Mouse (Mus musculus) urinary bladder, postnatal 25 days (tissue): ENCODE data around the gene Sh3bp1.

Experiments used
- DNase-seq: peaks from one replicate; pipeline ENCODE4 v3.0.0; 2022; ENCODE audit warnings: low spot score

Gene Sh3bp1

GRCm38 (mm10) chr15:78915660-78916017 lies 16.1 kb downstream of the Sh3bp1 start:
- peak; percentile 40 for DNase-seq

DNA sequence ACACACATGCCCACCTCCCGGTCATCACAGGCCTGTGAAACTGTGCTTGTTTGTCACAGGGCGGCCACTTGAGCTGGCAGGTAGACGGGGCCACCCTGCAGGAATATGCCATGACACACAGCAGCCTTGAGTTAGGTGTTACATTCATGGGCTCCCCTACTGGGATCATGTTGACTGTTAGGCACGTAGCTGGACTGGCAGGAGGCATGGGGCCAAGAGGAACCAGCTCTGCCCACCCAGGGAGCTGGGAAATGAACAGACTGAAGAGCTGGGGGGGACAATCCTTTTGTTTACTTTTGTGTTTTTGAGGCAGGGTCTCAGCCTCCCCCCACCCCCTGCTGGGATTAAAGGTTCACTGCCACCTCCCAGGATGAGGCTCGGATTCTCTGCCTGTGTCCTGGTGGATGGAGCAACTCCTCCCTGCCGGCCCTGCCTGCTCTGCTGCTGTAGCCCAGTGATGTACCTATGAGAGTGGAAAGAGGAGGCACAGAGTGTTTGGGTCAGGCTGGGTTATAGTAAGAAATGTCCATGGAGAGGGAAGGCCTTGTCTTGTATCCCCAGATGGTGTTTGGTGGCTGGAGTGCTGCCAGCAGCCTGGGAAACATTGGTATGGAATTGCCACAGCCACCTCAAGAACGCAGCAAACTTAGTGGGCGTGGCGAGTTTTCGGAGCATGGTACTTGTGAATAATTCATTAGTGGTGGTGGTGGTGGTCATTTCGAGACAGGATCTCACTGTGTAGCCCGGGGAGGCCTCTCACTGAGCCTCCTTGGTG lies 16.7 kb downstream of the Sh3bp1 start:
- no peak for DNase-seq

DNA sequence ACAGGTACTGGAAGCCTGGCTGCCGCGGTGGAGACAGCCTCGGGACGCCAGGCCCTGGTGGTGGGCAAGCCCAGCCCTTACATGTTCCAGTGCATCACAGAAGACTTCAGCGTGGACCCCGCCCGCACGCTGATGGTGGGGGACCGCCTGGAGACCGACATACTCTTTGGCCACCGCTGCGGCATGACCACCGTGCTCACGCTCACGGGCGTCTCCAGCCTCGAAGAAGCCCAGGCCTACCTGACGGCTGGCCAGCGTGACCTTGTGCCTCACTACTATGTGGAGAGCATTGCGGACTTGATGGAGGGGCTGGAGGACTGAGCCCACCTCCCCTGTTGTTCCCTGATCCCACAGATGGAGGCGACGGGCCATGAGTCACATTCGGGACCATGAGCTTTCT lies 18.6 kb downstream of the Sh3bp1 start:
- DNase-seq = no peak

GRCm38 (mm10) chr15:78919914-78920313 lies 20.3 kb downstream of the Sh3bp1 start:
- no peak for DNase-seq

DNA sequence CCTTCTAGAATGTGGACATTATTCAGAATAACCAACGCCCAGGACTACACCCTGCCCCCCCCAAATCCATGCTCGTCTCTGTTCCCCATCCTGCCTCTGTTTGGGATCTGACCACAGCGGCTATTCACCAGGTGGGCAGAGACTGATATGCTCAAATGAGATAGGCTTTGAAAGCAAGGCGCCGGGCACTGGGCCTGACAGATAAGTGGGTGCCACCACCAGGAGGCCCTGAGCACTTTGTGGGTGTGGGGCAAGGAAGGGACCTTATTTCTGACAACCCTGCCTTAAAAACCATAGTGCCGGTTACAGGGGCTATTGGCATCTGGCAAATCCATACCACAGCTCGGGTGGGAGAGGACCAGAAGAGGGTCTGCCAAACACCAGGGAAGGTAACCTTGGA lies 23.1 kb downstream of the Sh3bp1 start:
- no peak for DNase-seq

DNA sequence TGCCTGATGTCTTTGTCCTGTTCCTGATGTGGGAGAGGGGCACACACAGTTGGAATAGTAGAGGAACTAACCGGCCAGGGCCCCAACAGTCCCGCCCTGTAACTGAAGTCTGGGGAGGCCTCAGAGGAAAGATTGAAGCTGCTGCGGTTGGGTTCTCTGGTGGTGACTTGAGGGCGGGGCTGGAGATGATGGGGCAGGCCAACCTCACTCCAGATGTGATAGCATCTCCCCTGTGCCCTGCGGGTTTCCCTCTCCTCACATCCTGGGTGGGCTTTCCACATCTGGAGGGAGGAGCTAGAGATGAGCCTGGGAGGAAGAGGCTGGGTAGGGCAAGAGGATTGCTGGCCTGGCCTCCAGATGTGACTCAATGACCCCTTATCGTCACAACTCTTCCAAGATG lies 24.0 kb downstream of the Sh3bp1 start:
- no peak for DNase-seq

GRCm38 (mm10) chr15:78925129-78925528 lies 25.6 kb downstream of the Sh3bp1 start:
- no peak for DNase-seq

DNA sequence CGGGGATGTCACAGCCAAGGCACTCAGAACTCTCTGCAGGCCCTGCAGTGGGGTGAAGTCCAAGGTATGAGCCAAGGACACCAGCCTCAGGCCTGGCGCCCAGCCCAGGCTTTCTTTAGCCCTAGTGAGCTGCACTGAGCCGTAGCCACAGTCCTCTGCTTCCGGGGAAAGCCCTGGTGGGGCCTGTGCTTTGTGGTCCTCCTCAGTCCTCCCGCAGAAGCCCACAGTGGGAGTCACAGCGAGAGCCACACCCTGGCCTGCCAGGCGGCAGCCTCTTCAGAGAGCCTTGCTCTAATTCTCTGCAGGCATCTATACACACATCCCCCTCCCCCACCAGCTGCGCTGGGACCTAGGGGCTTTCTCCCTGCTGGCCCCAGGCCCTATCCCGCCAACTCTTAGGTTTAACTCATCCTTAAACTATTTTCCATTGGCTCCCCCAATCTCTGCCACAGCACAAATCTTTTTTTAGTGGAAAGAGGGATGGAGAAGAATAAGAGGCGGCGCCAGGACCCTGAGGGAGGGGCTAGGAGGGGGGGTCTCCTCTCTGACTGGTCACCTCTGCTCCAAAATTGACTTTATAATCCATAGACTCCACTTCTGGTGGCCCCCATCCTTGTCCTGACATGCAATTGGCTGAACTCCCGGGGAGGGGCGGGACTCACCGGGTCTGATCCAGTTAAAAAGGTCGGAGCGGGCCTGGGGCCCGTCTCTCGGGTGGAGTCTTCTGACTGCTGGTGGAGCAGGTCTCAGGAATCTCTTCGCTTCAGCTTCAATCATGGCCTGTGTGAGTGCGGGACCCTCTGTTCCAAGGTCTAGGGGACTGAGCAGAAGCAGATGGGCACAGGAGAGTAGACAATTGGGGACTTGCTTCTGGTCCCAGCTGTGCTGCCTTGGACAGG lies 26.7 kb downstream of the Sh3bp1 start, which contains the start of gene Lgals1:
Gene Lgals1 (plus strand): TSS at position 705 of the 899 bp plus-strand sequence.
- peak; percentile 81 for DNase-seq

- no peak for DNase-seq
These were observed 27.6 kb downstream of the Sh3bp1 start for GRCm38 (mm10) chr15:78927021-78927787.

DNA sequence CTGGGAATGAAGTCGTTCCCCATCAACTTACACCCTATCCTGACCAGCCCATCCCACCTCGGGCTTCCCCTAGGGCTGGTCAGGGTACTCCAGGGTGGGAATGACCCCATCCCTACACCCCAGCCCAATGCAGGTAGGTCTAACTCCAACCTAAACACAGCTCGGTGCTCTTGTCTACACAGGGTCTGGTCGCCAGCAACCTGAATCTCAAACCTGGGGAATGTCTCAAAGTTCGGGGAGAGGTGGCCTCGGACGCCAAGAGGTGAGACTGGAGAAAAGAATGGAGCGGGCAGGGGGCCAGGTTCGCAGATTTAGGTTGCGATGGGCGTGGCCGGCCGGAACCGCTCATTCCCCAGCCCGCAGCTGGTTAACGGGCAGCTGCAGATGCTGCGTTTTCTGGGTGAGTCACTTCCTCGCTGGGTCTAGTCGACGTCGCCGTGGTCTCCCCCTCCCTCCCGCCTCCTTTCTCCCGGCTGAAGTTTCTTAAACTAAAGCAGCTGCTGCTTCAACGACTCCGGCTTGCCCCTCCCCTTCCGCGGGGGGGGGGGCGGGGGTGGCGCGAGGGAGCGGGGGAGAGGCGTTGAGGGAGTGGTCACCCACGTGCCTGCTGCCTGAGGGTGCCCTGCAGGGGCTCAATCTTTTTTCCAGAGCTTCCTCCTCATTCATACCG lies 28.4 kb downstream of the Sh3bp1 start:
- peak; percentile 43 for DNase-seq

- DNase-seq = no peak
These were observed 29.0 kb downstream of the Sh3bp1 start for GRCm38 (mm10) chr15:78928539-78928938.

DNA sequence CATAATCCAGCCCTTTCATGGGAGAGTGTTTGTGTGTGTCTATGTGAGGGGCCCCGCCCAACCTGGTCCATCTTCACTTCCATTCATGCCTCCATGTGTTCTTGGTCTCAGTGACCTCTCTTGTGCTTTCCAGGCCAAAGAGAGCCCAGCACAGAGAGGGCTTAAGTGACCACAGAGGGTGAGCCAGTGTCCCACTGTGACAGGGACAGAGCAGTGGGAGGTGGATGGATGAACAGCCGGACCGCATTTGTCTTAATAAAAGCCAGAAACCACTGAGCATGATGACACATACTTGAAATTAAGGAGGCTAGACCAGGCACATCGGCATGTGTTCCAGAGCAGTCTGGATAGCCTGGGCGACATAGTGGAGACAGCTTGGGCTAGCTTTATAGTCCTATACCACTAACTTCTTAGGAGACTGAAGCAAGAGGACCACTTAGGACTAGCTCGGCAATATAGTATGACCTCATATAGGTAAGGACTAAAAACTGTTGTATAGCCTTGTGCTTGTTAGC lies 30.7 kb downstream of the Sh3bp1 start:
- no peak for DNase-seq

DNA sequence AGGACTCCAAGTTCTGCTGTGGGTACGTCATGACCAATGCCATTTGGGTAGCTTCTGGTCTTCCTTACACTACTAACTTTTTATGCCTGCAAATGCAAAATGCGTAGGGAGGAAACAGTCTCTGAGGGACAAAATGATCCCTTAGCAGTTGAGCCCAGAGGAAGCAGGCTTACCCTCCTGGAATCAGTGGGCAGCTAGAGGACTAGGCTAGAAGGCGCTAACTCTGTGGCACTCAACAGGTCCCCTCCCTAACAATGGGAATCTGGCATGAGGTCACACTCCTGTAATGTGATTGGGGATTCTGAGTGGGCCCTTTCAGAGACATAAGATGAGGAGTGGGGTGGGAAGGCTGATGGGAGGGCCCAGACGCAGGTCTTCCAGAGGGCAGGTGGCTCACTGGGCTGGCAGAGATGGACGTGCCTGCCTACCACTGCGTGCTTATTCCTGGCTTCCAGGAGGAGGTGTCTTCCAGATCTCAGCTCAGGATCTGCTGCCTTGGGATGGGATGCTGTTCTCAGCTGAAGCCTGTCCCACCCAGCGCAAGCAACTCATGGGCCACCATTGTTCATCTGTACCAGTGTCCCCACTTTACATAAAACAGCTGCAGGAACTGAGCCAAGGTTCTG lies 31.3 kb downstream of the Sh3bp1 start:
- DNase-seq = no peak

DNA sequence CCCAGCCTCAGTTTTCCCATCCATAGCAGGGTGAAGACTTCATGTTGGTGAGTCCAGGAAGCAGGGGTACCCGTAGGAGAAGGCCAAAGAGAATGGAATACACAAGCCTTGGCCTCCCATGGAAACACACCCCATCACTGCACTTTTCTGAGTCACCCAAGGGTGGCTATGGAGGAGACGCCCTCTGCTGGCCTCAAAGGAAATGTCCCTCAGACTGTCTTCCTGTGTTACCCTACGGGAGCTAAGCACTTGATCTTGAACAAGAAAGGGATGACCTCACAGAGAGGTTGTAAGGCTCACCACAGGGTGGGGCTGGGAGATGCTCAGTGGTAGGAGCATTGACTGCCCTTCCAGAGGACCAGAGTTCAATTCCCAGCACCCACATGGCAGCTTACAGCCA lies 32.0 kb downstream of the Sh3bp1 start:
- DNase-seq = peak; percentile 39

GRCm38 (mm10) chr15:78934784-78935320 lies 35.3 kb downstream of the Sh3bp1 start, which contains the start of gene Nol12:
TSS of gene Nol12 (plus strand) at chr15:78934933.
- DNase-seq = peak; percentile 72

GRCm38 (mm10) chr15:78936403-78936802 lies 36.8 kb downstream of the Sh3bp1 start:
- DNase-seq = no peak

GRCm38 (mm10) chr15:78937311-78937710 lies 37.7 kb downstream of the Sh3bp1 start:
- DNase-seq = no peak

- no peak for DNase-seq
These were observed 38.4 kb downstream of the Sh3bp1 start for GRCm38 (mm10) chr15:78937963-78938362.

DNA sequence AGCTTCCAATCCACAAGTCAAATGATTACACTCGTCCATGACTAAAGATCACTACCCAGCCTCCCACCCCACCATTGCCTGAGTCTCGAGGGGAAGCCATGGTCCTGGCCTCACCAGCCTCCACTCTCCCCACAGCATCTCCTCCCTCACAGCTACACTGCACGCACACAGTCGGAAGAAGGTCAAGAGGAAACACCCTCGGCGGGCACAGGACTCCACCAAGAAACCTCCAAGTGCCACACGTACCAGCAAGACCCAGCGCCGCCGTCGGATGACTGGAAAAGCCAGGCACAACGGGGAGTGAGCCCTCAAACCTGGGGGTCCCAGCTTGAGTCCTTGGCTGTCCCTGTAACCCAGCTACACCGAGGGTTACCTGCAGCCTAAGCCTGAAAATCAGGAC lies 40.8 kb downstream of the Sh3bp1 start:
- no peak for DNase-seq

DNA sequence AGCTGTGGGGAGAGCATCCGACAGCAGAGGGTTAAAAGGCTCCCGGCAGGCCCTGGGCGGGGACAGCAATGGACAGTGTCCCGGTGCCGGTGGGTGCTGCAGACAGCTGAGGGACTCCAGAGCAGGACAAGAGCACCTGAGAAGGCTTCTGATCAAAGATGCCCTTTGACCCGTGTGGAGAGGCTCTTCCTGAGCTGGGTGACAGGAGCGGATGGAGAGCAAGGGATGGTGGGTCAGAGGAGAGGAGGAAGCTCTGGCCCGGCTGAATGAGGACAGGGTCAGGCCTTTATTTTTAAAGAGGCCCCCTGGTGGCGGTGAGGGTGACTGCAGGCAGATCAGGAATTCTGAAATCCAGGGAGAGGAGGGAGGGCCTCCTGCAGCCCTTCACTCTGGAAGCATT lies 43.1 kb downstream of the Sh3bp1 start:
- peak; percentile 73 for DNase-seq

- no peak for DNase-seq
These were observed 46.7 kb downstream of the Sh3bp1 start for GRCm38 (mm10) chr15:78946232-78946631.
